Mouse (Mus musculus): ENCODE data around the gene Vwc2l. TPM values are rescaled to one million over a fixed set of nuclear protein-coding genes. Genes with fewer than 3 reads are reported as not detected.

The Vwc2l gene
- polyA plus RNA-seq (2014; fragmentation: Illumina TruSeq; extraction: RNeasy Lipid Tissue Mini Kit (QIAGEN cat#74804); ENCODE audit: low read depth, low replicate concordance) = not detected

DNA sequence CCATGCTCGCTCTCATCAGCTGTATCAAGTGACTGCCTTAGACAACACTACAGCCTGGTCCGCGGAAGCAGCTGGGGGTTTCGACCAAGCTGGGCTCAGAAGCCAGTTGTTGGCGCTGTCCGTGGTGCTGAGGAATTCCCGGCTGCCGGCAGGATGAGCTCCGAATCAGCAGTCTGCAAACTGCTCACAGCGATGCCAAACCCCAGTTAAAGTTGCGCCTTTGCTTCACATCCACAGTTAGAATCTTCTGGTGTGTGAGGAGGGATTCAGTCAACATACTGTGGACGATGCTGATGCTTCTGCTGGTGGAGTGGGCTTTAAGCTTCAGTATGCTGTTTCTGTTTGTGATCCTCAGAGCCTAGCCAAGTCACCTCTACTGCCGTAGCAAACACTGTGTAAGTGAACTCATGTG lies at the start of gene Vwc2l:
Vwc2l (plus strand) TSS at position 61 of the 412 bp plus-strand sequence.

